26 mouse cellular contexts compared by ENCODE assay signal in the genomic region with DNA sequence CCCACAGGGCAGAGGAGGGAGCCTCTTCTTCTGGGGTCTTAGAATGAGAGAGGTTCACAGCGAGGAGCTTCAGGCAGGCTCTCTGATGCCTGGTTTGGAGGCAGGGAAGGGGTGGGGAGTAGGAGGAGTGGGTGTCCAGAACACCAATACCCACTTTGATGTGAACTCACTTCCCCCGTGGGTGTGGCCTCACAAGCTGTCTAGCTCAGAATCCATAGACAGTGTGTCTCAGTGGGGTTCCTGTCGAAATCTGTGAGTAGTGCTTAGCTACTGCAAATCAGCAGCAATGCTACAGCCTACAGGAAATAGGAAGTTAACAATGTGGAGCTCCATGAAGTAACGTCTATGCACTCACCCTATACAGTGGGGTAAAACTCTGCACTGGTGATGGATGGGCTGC.
DNase-seq lines count a peak whose midpoint lies in the region; ATAC-seq and TF ChIP-seq lines count a peak whose summit lies in the region.
"Had no signal": no experiment of that assay in that cellular context is flagged by ENCODE, and none has a peak within 500 bp of the region (broad histone marks: within the 10 kb centered on the region; RNA-seq: fewer than 3 reads in every experiment).

No protein-coding gene starts in this region.

- no peaks in the 10 kb centered on the region for H3K27me3 ChIP-seq in lung, embryonic 14.5 days (ENCODE audit: insufficient read depth, low read length)
- H3K27me3 ChIP-seq: embryonic facial prominence, embryonic 13.5 days; forebrain, embryonic 12.5 days; forebrain, embryonic 15.5 days; heart, embryonic 13.5 days had no signal

- no peak overlapping the region for H3K27ac ChIP-seq in lung, embryonic 14.5 days (ENCODE audit: low read depth)
- H3K27ac ChIP-seq: embryonic facial prominence, embryonic 13.5 days; forebrain, embryonic 12.5 days; forebrain, embryonic 15.5 days; heart, adult 2 months; heart, embryonic 10.5 days; heart, embryonic 13.5 days; hindbrain, embryonic 14.5 days; hindbrain, postnatal 0 days had no signal

- H3K4me3 ChIP-seq in lung, embryonic 14.5 days (ENCODE audit: low read depth, low read length): no peak overlapping the region
- no peak overlapping the region for H3K4me3 ChIP-seq in lung, adult 2 months (replicated peaks; ENCODE audit: extremely low read depth, low read depth, low read length)
- H3K4me3 ChIP-seq: embryonic facial prominence, embryonic 13.5 days; erythroblast, embryonic 14.5 days; forebrain, embryonic 12.5 days; forebrain, embryonic 15.5 days; heart, adult 2 months; heart, embryonic 10.5 days; heart, embryonic 13.5 days had no signal

- whole genome bisulfite sequencing in lung, embryonic 14.5 days: 38% methylated on average over 4 of the region's 4 CpGs
- 37% methylated on average over 4 of the region's 4 CpGs for WGBS in lung, adult 2 months

- no peaks in the 10 kb centered on the region; the same call in 1 of the 2 replicates for H3K4me1 ChIP-seq in lung, embryonic 14.5 days (ENCODE audit: insufficient read depth)
- no peaks in the 10 kb centered on the region for H3K4me1 ChIP-seq in lung, adult 2 months (ENCODE audit: control insufficient read depth, insufficient read depth, low read length)
- H3K4me1 ChIP-seq: forebrain, embryonic 12.5 days; heart, embryonic 10.5 days had no signal

- TF ChIP-seq POLR2A in lung, adult 2 months (IDR thresholded peaks at IDR 0.05; ENCODE audit: borderline replicate concordance, extremely low read depth, low read depth, low read length): no peak

- H3K4me2 ChIP-seq in lung, embryonic 14.5 days: no peak overlapping the region
- H3K4me2 ChIP-seq: embryonic facial prominence, embryonic 13.5 days; forebrain, embryonic 12.5 days; forebrain, embryonic 15.5 days; heart, embryonic 13.5 days; hindbrain, embryonic 14.5 days had no signal

- H3K9me3 ChIP-seq in lung, embryonic 14.5 days (ENCODE audit: low read depth, low read length): no peaks in the 10 kb centered on the region
- H3K9me3 ChIP-seq: embryonic facial prominence, embryonic 13.5 days; forebrain, embryonic 12.5 days; forebrain, embryonic 15.5 days; heart, embryonic 10.5 days had no signal

- no peak overlapping the region for H3K9ac ChIP-seq in lung, embryonic 14.5 days
- H3K9ac ChIP-seq: embryonic facial prominence, embryonic 13.5 days; forebrain, embryonic 12.5 days; forebrain, embryonic 15.5 days; heart, embryonic 13.5 days; hindbrain, embryonic 14.5 days had no signal

- TF ChIP-seq CTCF in lung, embryonic 14.5 days (IDR thresholded peaks at IDR 0.05; ENCODE audit: low read depth): no peak
- no peak for TF ChIP-seq CTCF in lung, adult 2 months (IDR thresholded peaks at IDR 0.05; ENCODE audit: insufficient read depth, low read length)

- peak; percentile 14 for DNase-seq in lung, embryonic 14.5 days
- DNase-seq in lung, adult 2 months: no peak
- DNase-seq in lung, postnatal 10 days: peak; percentile 8
- no peak for DNase-seq in lung, adult 18-20 months
- peak; percentile 57 for DNase-seq in ZHBTc4 (ENCODE audit: low read depth, low spot score)
- DNase-seq in adrenal gland, adult 18-20 months (ENCODE audit: low spot score in 2 of 2): no peak
- DNase-seq: adrenal gland, adult 8-10 months; adrenal gland, postnatal 36 days; cerebellum, adult 18-20 months; cerebellum, adult 9-10 months; cerebellum, postnatal 14 days; gastrocnemius, postnatal 10 days; gastrocnemius, postnatal 36 days; heart, adult 2 months; heart, postnatal 14 days; heart, postnatal 4 days had no signal

- ATAC-seq in lung, embryonic 14.5 days (ENCODE audit: insufficient read depth): no peak
- ATAC-seq: CD4-positive, CD25-positive, alpha-beta regulatory T cell, adult 4 months; forebrain, embryonic 15.5 days; hindbrain, postnatal 0 days; inflammation-experienced regulatory T-cells, adult 6 months had no signal

- no peaks in the 10 kb centered on the region for H3K36me3 ChIP-seq in lung, embryonic 14.5 days (ENCODE audit: insufficient read depth)
- H3K36me3 ChIP-seq: embryonic facial prominence, embryonic 13.5 days; forebrain, embryonic 12.5 days; forebrain, embryonic 15.5 days; heart, embryonic 10.5 days; heart, embryonic 13.5 days had no signal

Comparison
In these comparisons a context has a peak if more than half of its experiments do, and no peak if none do; other contexts are left out.
1. DNase-seq: peak in lung, embryonic 14.5 days (single experiment), lung, postnatal 10 days (single experiment) and ZHBTc4 (single experiment); none in lung, adult 2 months (single experiment), lung, adult 18-20 months (0 of 2) and adrenal gland, adult 18-20 months (0 of 2).